Mouse (Mus musculus) hindbrain, postnatal 0 days (tissue): ENCODE measurements at regions not wholly inside any gene's neighbourhood (a gene's known extent, or its start where the extent isn't known, plus 50 kb on each side); places are given as distances from the start of the nearest gene placed in this dataset.
A peak's percentile ranks its signal among the peaks of the same experiment; 100 is the strongest.

Source experiments
- ATAC-seq: fragments of 200-750 bp; cut with Nextera tagmentation; 2 replicates; pipeline ENCODE4 v1.8.0; 2017; ENCODE audit warnings: mild to moderate bottlenecking, moderate TSS enrichment, moderate library complexity
- DNase-seq: peaks from one replicate; pipeline ENCODE4 v3.0.0-alpha.2; 2015; ENCODE audit warnings: low spot score
- H3K27ac ChIP-seq: fragments of 300-500 bp; sonication (generic); 2 replicates; pipeline ENCODE4 v1.5.1; 2014; ENCODE audit warnings: mild to moderate bottlenecking
- H3K27me3 ChIP-seq: fragments of 300-500 bp; sonication (generic); 2 replicates; pipeline ENCODE4 v1.6.1; 2014; ENCODE audit warnings: low read length, mixed read lengths; ENCODE audit not compliant: insufficient read depth
- H3K36me3 ChIP-seq: fragments of 300-500 bp; sonication (generic); 2 replicates; pipeline ENCODE4 v1.6.1; 2014; ENCODE audit warnings: low read length, mixed read lengths; ENCODE audit not compliant: insufficient read depth
- H3K4me1 ChIP-seq: fragments of 300-500 bp; sonication (generic); 2 replicates; pipeline ENCODE4 v1.6.1; 2014; ENCODE audit warnings: antibody characterized with exemption, low read length, mixed read lengths; ENCODE audit not compliant: insufficient read depth
- H3K4me2 ChIP-seq: fragments of 300-500 bp; sonication (generic); 2 replicates; pipeline ENCODE4 v1.6.1; 2014; ENCODE audit warnings: low read depth, mild to moderate bottlenecking, low read length, moderate library complexity, mixed read lengths
- H3K4me3 ChIP-seq: fragments of 300-500 bp; sonication (generic); 2 replicates; pipeline ENCODE4 v1.5.1; 2014; ENCODE audit warnings: low read length
- H3K9ac ChIP-seq: fragments of 300-500 bp; sonication (generic); replicated peaks from 2 replicates; pipeline ENCODE4 v1.6.1; 2014; ENCODE audit warnings: mild to moderate bottlenecking, low read length, moderate library complexity, mixed read lengths
- H3K9me3 ChIP-seq: fragments of 300-500 bp; sonication (generic); 2 replicates; pipeline ENCODE4 v1.6.1; 2016; ENCODE audit warnings: low read length, mixed read lengths
- CTCF ChIP-seq: IDR thresholded peaks from 2 replicates; pipeline ENCODE4 v1.5.1; 2016; ENCODE audit warnings: antibody characterized with exemption, control low read depth, low read depth
- WGBS: fragments of 180-500 bp; shearing (Covaris S2); extraction: QIAGEN DNeasy Blood & Tissue Kit; methylation state at CpG from one replicate; pipeline ENCODE4 v1.1.7; 2014; 5-methylcytosine and 5-hydroxymethylcytosine counted together

DNA sequence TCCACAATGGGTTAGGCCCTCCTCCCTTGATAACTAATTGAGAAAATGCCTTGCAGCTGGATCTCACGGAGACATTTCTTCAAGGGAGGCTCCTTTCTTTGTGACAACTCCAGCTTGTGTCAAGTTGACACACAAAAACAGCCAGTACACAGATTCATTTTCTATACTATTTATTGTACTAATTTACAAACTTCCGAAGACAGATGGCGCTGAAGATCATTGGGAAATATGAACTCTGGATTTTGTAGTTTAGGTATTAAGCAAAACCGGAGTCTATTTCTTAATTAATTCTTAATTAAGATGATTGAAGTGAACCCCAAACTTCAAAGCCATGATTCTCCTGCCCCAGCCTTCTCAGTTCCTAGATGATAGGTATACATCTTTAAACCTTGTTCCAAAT, 977.2 kb downstream of the Stpg2 start:
- DNase-seq (peak; percentile 20), ATAC-seq (no peak)
- H3K27ac ChIP-seq = no peak overlapping the region
- H3K4me3 ChIP-seq = no peak overlapping the region
- H3K4me1 ChIP-seq = no peaks in the 10 kb centered on the region
- 81% methylated on average over 4 of the region's 4 CpGs for WGBS
- no peak overlapping the region for H3K9ac ChIP-seq
- TF ChIP-seq CTCF = peak; percentile 35
- no peaks in the 10 kb centered on the region for H3K27me3 ChIP-seq
- H3K9me3 ChIP-seq = no peaks in the 10 kb centered on the region
- H3K4me2 ChIP-seq = no peak overlapping the region
- H3K36me3 ChIP-seq = no peaks in the 10 kb centered on the region

DNA sequence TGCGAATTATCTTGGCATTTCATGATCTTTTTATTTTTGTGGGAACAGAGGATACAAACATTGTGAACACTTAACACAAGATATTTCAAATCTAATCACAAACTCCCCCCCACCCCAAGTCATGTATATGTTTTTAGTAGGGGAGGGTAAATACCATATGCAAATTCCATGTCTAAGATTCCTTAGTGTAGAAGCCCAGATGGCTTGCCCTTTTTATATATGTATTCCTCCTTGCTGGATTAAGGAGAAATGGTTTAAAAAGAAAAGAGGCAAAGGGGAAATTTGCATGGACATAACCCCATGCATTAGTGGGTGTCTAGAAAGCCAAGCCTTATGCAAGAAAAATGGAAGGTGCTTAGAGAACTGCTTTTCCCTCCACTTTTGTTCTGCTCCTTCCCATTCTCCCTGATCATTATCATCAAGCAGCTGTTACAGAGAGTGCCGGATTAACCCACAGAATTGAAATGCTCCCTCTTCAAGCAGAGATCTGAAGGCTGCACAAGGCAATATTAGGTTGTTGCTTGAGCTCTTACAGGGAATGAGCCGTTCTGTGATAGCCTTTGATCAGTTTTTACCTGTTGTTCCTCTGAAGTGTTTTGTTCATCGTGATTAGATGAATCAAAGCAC, 979.5 kb downstream of the Stpg2 start:
- Histone ChIP-seq H3K4me1 (no peaks in the 10 kb centered on the region), H3K27ac (no peak overlapping the region), H3K9ac (no peak overlapping the region), H3K9me3 (no peaks in the 10 kb centered on the region), H3K36me3 (no peaks in the 10 kb centered on the region), H3K4me2 (no peak overlapping the region), H3K4me3 (no peak overlapping the region), H3K27me3 (no peaks in the 10 kb centered on the region)
- no peak for TF ChIP-seq CTCF
- DNase-seq = peak; percentile 5
- WGBS = 40% methylated on average over 4 of the region's 4 CpGs
- ATAC-seq = no peak

DNA sequence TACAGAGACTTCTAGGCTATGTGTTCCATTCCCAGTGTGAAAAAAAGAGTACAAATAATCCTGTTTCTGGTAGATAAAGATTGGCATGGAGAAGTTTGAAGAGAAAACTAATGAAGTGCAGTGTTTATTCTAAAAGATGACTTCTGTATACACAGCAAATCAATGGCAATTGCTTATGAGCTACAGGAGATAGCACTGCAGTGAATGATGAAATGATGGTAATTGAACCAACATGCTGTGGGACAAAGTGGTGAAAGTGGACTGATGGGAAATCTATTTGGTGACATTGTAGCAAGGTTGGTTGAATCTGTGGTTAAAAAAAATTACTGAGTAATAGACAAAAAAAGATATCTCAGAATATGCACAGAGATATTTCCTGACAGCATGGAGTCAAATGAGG, 1000.4 kb downstream of the Stpg2 start:
- Histone ChIP-seq H3K27ac (no peak overlapping the region), H3K27me3 (no peaks in the 10 kb centered on the region), H3K36me3 (no peaks in the 10 kb centered on the region), H3K4me2 (no peak overlapping the region), H3K9me3 (no peaks in the 10 kb centered on the region), H3K4me3 (no peak overlapping the region), H3K9ac (no peak overlapping the region), H3K4me1 (no peaks in the 10 kb centered on the region)
- ATAC-seq = no peak
- no peak for DNase-seq
- TF ChIP-seq CTCF = no peak

DNA sequence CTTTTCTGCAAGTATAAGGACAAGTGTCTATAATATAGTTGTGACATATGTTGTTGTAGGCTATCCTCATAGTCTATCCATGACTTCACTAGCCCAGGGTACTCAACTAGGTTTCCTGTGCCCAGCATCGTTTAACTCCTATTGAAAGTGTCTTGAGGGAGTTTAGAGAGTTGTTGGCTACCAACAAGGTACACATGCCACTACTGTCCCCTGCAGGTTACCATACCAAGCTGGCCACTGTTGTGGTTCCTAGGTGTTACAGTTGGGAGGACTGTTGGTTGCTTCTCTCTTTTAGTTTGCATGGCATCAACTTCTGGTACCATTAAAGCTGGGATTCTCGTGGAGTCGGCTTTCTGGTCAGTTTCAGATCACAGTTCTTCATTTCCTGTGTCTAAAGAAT, 990.7 kb downstream of the Pdha2 start:
- WGBS = 83% methylated on average over 3 of the region's 3 CpGs

DNA sequence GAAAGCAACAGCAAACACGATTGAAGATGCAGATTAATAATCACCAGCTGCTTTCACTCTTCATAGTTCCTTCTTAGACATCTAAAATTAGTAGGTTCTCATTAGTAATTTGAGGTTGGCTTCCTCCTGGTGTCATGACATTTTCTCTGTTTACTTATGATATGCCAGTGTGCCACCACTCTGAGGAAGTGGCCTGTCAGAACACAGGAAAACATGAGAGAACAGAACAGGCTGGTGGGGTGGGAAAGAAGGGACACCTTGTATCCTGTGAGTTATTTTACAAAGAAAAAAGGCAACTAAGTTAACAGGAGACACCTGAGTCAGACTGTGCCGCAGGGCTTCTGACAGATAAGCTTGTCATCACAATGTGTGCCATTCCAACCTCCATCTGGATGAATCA, 981.4 kb downstream of the Pdha2 start:
- no peaks in the 10 kb centered on the region for H3K9me3 ChIP-seq
- 76% methylated on average over 2 of the region's 2 CpGs for WGBS
- H3K4me3 ChIP-seq = no peak overlapping the region
- H3K4me1 ChIP-seq = no peaks in the 10 kb centered on the region
- no peak for DNase-seq
- no peak for ATAC-seq
- no peak overlapping the region for H3K27ac ChIP-seq
- H3K9ac ChIP-seq = no peak overlapping the region
- H3K4me2 ChIP-seq = no peak overlapping the region
- TF ChIP-seq CTCF = no peak
- no peaks in the 10 kb centered on the region for H3K27me3 ChIP-seq
- no peaks in the 10 kb centered on the region for H3K36me3 ChIP-seq

More for the DNA sequence above, 990.7 kb downstream of the Pdha2 start:
- ATAC-seq (no peak), DNase-seq (no peak)
- Histone ChIP-seq H3K4me3 (no peak overlapping the region), H3K4me2 (no peak overlapping the region), H3K27ac (no peak overlapping the region), H3K4me1 (no peaks in the 10 kb centered on the region), H3K9ac (no peak overlapping the region), H3K27me3 (no peaks in the 10 kb centered on the region), H3K9me3 (no peaks in the 10 kb centered on the region), H3K36me3 (no peaks in the 10 kb centered on the region)
- no peak for TF ChIP-seq CTCF

DNA sequence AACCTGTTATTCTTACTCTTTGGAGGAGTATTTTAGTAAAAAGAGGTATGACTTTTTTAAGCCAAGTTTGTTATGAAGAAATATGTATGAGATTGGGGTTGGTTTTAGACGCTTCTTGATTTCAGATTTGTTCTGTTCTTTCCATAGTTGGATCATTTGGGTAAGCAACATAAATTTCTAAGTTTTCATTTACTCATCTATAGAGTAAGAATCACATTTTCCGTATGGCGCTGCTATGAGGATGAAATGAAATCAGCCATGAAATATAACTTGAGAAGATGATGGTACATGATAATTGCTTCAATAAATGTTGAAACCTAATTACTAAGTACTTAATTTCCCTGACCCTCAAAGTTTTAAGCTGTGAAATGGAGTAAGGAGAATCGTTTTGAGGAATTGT, 979.0 kb downstream of the Pdha2 start:
- no peaks in the 10 kb centered on the region for H3K9me3 ChIP-seq
- WGBS = 85% methylated on average over 4 of the region's 4 CpGs
- no peak for TF ChIP-seq CTCF

DNA sequence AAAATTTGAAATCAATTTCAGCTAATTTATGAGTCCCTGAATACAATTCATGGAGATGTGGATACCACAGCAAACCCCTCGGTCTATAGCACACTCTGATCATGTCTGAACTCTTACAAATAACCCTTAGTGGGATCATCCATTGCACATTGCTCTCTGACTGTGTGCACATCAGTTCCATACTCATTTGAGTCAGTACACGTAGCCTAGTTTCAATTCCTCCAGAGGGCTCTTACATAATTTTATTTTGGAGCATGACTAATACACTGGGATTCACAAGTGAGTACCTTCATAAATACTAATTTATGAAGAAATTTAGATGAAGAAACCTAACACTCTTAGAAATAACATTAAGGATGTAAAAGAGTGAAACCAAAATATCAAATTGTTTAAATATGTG, 978.3 kb downstream of the Pdha2 start:
- Histone ChIP-seq H3K36me3 (no peaks in the 10 kb centered on the region), H3K27me3 (no peaks in the 10 kb centered on the region), H3K9ac (no peak overlapping the region), H3K4me3 (no peak overlapping the region), H3K27ac (no peak overlapping the region), H3K9me3 (no peaks in the 10 kb centered on the region), H3K4me1 (no peaks in the 10 kb centered on the region), H3K4me2 (no peak overlapping the region)
- no peak for ATAC-seq
- no peak for DNase-seq
- WGBS = 65% methylated on average over 2 of the region's 2 CpGs
- TF ChIP-seq CTCF = no peak

More for the DNA sequence above, 979.0 kb downstream of the Pdha2 start:
- no peak for DNase-seq
- ATAC-seq = no peak
- no peaks in the 10 kb centered on the region for H3K4me1 ChIP-seq
- H3K9ac ChIP-seq = no peak overlapping the region
- no peaks in the 10 kb centered on the region for H3K27me3 ChIP-seq
- no peak overlapping the region for H3K27ac ChIP-seq
- H3K36me3 ChIP-seq = no peaks in the 10 kb centered on the region
- H3K4me3 ChIP-seq = no peak overlapping the region
- no peak overlapping the region for H3K4me2 ChIP-seq
